Mouse (Mus musculus) heart, adult 18-20 months (tissue): ENCODE data around the gene Olfr1441. TPM values are rescaled to one million over a fixed set of nuclear protein-coding genes. Genes with fewer than 3 reads are reported as not detected.
A peak's percentile ranks its signal among the peaks of the same experiment; 100 is the strongest.

Experiments
- DNase-seq, 2 experiments: peaks; one replicate each; pipeline ENCODE4 v3.0.0; 2021 to 2022; ENCODE audit warnings: mixed read lengths in 1 of 2
- total RNA-seq, 2 experiments: library from RNA; stranded (reverse); gene quantifications; 2 replicates each; pipeline ENCODE4 v1.2.3; 2021

Gene Olfr1441
- total RNA-seq, 2 experiments from 2014 or later, result not detected

DNA sequence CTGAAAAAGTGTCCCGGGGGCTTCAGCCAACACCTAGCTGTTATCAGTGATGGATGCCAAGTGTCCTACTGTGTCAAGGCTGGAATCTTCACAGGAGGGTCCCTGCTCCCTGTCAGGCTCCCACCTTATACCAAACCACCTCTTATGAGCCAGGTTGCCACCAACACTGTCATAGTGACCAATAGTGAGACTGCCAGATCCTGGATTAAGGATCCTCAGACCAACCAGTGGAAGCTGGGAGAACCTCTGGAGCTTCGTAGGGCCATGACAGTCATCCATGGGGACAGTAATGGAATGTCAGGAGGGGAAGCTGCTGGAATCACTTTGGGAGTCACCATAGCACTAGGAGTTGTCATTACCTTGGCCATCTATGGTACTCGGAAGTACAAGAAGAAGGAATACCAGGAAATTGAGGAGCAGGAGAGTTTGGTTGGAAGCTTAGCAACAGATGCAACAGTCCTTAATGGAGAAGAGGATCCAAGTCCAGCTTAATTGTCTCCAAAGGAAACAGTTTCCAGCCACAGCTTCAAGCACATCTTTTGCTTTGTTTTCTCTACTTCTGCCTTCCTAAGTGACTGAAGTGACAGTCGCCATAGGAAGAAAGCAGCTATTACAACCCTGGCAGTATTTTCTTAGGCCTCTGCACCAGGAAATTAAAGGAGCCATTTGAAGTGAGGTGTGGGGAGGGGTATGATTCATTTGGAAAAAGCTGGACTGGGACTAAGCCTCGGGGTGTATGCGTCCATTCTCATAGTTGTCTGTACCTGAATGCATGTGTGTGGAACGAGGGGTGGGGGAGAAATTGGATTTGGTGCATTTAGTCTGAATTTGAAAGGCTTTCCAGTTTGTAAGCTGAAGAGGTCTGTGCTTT is 45.9 kb downstream of the Olfr1441 start:
- DNase-seq, result no peak

GRCm38 (mm10) chr19:12463722-12464035 is 46.4 kb downstream of the Olfr1441 start:
- DNase-seq, result peak; percentile 66 to 70

GRCm38 (mm10) chr19:12464127-12464526 is 46.9 kb downstream of the Olfr1441 start:
- DNase-seq, result peak in 1 of 2 experiments; percentile 37

GRCm38 (mm10) chr19:12464674-12465073 is 47.4 kb downstream of the Olfr1441 start:
- peak in 1 of 2 experiments; percentile 34 for DNase-seq

GRCm38 (mm10) chr19:12465530-12466144 is 48.4 kb downstream of the Olfr1441 start:
- DNase-seq, result no peak

- peak; percentile 77 to 78 for DNase-seq
These were observed 49.0 kb downstream of the Olfr1441 start for GRCm38 (mm10) chr19:12466204-12466603.

GRCm38 (mm10) chr19:12467436-12467835 is 50.2 kb downstream of the Olfr1441 start:
- DNase-seq, result peak in 1 of 2 experiments; percentile 60

DNA sequence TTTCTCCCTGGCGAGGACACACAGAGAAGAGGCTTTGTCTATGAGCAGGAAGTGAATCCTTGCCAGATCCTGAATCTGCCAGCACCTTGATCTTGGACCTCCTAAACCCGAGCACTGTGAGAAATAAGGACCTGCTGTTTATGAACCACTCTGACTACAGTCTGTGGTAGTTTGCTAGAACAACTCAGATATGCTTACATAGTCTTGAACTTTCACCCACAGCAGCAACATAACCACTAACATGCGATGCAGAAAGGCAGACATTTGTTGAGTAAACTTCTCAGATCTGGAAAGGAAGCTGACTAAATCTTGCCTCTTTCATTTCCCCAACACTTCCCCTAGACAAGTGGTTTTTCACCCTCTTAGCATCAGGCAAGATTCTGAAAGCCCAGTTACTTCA is 54.6 kb downstream of the Olfr1441 start:
- no peak for DNase-seq

GRCm38 (mm10) chr19:12472381-12472976 is 55.2 kb downstream of the Olfr1441 start:
- no peak for DNase-seq

Other genes starting within 250 kb of the Olfr1441 start
- not detected for gene Olfr1555-ps1, start 247.3 kb upstream of the Olfr1441 start, total RNA-seq
- not detected for gene Olfr1431, start 216.8 kb upstream of the Olfr1441 start, total RNA-seq
- not detected for gene Olfr1432, start 184.8 kb upstream of the Olfr1441 start, total RNA-seq
- not detected for gene Olfr262, start 175.8 kb upstream of the Olfr1441 start, total RNA-seq
- gene Olfr235, start 156.4 kb upstream of the Olfr1441 start, total RNA-seq, result not detected
- not detected for gene Olfr1434, start 137.6 kb upstream of the Olfr1441 start, total RNA-seq
- not detected for gene Olfr1436, start 118.3 kb upstream of the Olfr1441 start, total RNA-seq
- not detected for gene Olfr1437, start 92.3 kb upstream of the Olfr1441 start, total RNA-seq
- gene Olfr1438-ps1, start 81.5 kb upstream of the Olfr1441 start, total RNA-seq, result not detected
- gene Olfr1440, start 30.2 kb upstream of the Olfr1441 start, total RNA-seq, result not detected
- not detected for gene Pfpl, start 10.5 kb downstream of the Olfr1441 start, total RNA-seq
- gene Mpeg1, start 43.3 kb downstream of the Olfr1441 start, total RNA-seq, result 1 to 10 TPM; 7.6 to 9.6 TPM
- gene Dtx4, start 84.0 kb downstream of the Olfr1441 start, total RNA-seq, result 1 to 10 TPM; 4.8 to 6.1 TPM
- 1 to 10 TPM; 4.9 to 5.6 TPM for gene Fam111a, start 128.3 kb downstream of the Olfr1441 start, total RNA-seq
- not detected for gene Gm4952, start 182.5 kb downstream of the Olfr1441 start, total RNA-seq
- not detected for gene Glyat, start 215.9 kb downstream of the Olfr1441 start, total RNA-seq